Mouse (Mus musculus) heart, postnatal 0 days (tissue): ENCODE measurements around the gene Cachd1. TPM values are rescaled to one million over a fixed set of nuclear protein-coding genes. Genes with fewer than 3 reads are reported as not detected.

Source experiments
- ATAC-seq: fragments of 200-750 bp; cut with Nextera tagmentation; 2 replicates; pipeline ENCODE4 v1.8.0; 2017; ENCODE audit warnings: low read depth, moderate number of reproducible peaks, moderate library complexity; ENCODE audit not compliant: insufficient read depth
- DNase-seq: peaks from one replicate; pipeline ENCODE4 v3.0.0-alpha.2; 2016; ENCODE audit warnings: low spot score
- H3K27ac ChIP-seq: fragments of 300-500 bp; sonication (generic); 2 replicates; pipeline ENCODE4 v1.5.1; 2014; ENCODE audit warnings: low read depth, mild to moderate bottlenecking
- H3K27me3 ChIP-seq: fragments of 300-500 bp; sonication (generic); 2 replicates; pipeline ENCODE4 v1.6.1; 2014; ENCODE audit warnings: low read length, mixed read lengths; ENCODE audit not compliant: control insufficient read depth, insufficient read depth
- H3K36me3 ChIP-seq: fragments of 300-500 bp; sonication (generic); replicated peaks from 2 replicates; pipeline ENCODE4 v1.6.1; 2014; ENCODE audit warnings: low read length, mixed read lengths; ENCODE audit not compliant: control insufficient read depth, insufficient read depth
- H3K4me1 ChIP-seq: fragments of 300-500 bp; sonication (generic); 2 replicates; pipeline ENCODE4 v1.6.1; 2014; ENCODE audit warnings: antibody characterized with exemption; ENCODE audit not compliant: control insufficient read depth, insufficient read depth
- H3K4me2 ChIP-seq: fragments of 300-500 bp; sonication (generic); 2 replicates; pipeline ENCODE4 v1.6.1; 2014; ENCODE audit warnings: low read depth, mild to moderate bottlenecking, low read length, moderate library complexity
- H3K4me3 ChIP-seq: fragments of 300-500 bp; sonication (generic); 2 replicates; pipeline ENCODE4 v1.5.1; 2014; ENCODE audit warnings: low read depth, low read length
- H3K9ac ChIP-seq: fragments of 300-500 bp; sonication (generic); replicated peaks from 2 replicates; pipeline ENCODE4 v1.6.1; 2014; ENCODE audit warnings: low read depth, low read length, mixed read lengths
- H3K9me3 ChIP-seq: fragments of 300-500 bp; sonication (generic); replicated peaks from 2 replicates; pipeline ENCODE4 v1.6.1; 2016; ENCODE audit warnings: low read length; ENCODE audit not compliant: control insufficient read depth
- CTCF ChIP-seq: IDR thresholded peaks from 2 replicates; pipeline ENCODE4 v1.5.1; 2016; ENCODE audit warnings: antibody characterized with exemption, control low read depth, low read depth
- EP300 ChIP-seq: IDR thresholded peaks from 2 replicates; pipeline ENCODE4 v1.6.1; 2016; ENCODE audit warnings: antibody characterized with exemption, low read depth
- WGBS: fragments of 180-500 bp; shearing (Covaris S2); extraction: QIAGEN DNeasy Blood & Tissue Kit; methylation state at CpG from one replicate; pipeline ENCODE4 v1.1.7; 2014; 5-methylcytosine and 5-hydroxymethylcytosine counted together
- polyA plus RNA-seq: library from polyadenylated mRNA; unstranded; fragments of >200 nt; fragmentation: Nextera tagmentation; extraction: Ambion mirVana; gene quantifications from 2 replicates; pipeline ENCODE4 v1.2.1, GENCODE M21; 2015
- total RNA-seq: library from RNA; depleted of rRNA; stranded (reverse); fragments of >200 nt; gene quantifications from 2 replicates; pipeline ENCODE4 v1.2.3, GENCODE M21; 2014; ENCODE audit warnings: low replicate concordance

Cachd1 gene
- total and polyA plus RNA-seq, 2 experiments from 2014 or later, result 3.1 to 11.3 TPM

- H3K9me3 ChIP-seq, result no peaks in the 10 kb centered on the region
- WGBS, result 63% methylated on average over 5 of the region's 5 CpGs
- 0 out of 2 replicates have a peak, but pooled peaks cover 14% of the 10 kb centered on the region for H3K4me1 ChIP-seq
- H3K36me3 ChIP-seq, result no peaks in the 10 kb centered on the region
- H3K27me3 ChIP-seq, result no peaks in the 10 kb centered on the region
- TF ChIP-seq EP300 (no peak), CTCF (no peak)
- H3K4me2 ChIP-seq, result no peak overlapping the region
- DNase-seq, result no peak
- ATAC-seq, result no peak
- H3K9ac ChIP-seq, result no peak overlapping the region
- no peak overlapping the region for H3K4me3 ChIP-seq
- no peak overlapping the region for H3K27ac ChIP-seq
Observed at GRCm38 (mm10) chr4:100842629-100843028, 66.2 kb downstream of the Cachd1 start.

- Histone ChIP-seq H3K9me3 (no peaks in the 10 kb centered on the region), H3K4me3 (no peak overlapping the region), H3K27me3 (no peaks in the 10 kb centered on the region), H3K36me3 (no peaks in the 10 kb centered on the region), H3K4me1 (0 out of 2 replicates have a peak, but pooled peaks cover 14% of the 10 kb centered on the region), H3K27ac (no peak overlapping the region), H3K4me2 (no peak overlapping the region), H3K9ac (no peak overlapping the region)
- no peak for DNase-seq
- no peak for ATAC-seq
- WGBS, result 87% methylated on average over 5 of the region's 5 CpGs
- TF ChIP-seq EP300 (no peak), CTCF (no peak)
Observed at GRCm38 (mm10) chr4:100843119-100843518, 66.6 kb downstream of the Cachd1 start.

- Histone ChIP-seq H3K36me3 (no peaks in the 10 kb centered on the region), H3K9ac (no peak overlapping the region), H3K4me2 (no peak overlapping the region), H3K27ac (no peak overlapping the region), H3K4me1 (no peaks in the 10 kb centered on the region; the same call in 1 of the 2 replicates), H3K4me3 (no peak overlapping the region), H3K9me3 (no peaks in the 10 kb centered on the region), H3K27me3 (no peaks in the 10 kb centered on the region)
- TF ChIP-seq EP300, result no peak
- TF ChIP-seq CTCF, result no peak
- 80% methylated on average over 7 of the region's 7 CpGs for WGBS
- no peak for DNase-seq
- no peak for ATAC-seq
Observed at GRCm38 (mm10) chr4:100850846-100851495, 74.5 kb downstream of the Cachd1 start.

GRCm38 (mm10) chr4:100852448-100852847 lies 76.0 kb downstream of the Cachd1 start:
- DNase-seq (no peak), ATAC-seq (no peak)
- Histone ChIP-seq H3K4me1 (peaks cover 10% of the 10 kb centered on the region), H3K27ac (no peak overlapping the region), H3K36me3 (no peaks in the 10 kb centered on the region), H3K9ac (no peak overlapping the region), H3K4me2 (no peak overlapping the region), H3K4me3 (no peak overlapping the region), H3K27me3 (no peaks in the 10 kb centered on the region), H3K9me3 (no peaks in the 10 kb centered on the region)
- TF ChIP-seq EP300 (no peak), CTCF (no peak)
- WGBS, result 70% methylated on average over 3 of the region's 3 CpGs

- DNase-seq (no peak), ATAC-seq (no peak)
- Histone ChIP-seq H3K4me1 (peaks cover 10% of the 10 kb centered on the region), H3K36me3 (no peaks in the 10 kb centered on the region), H3K27ac (no peak overlapping the region), H3K4me3 (no peak overlapping the region), H3K4me2 (no peak overlapping the region), H3K27me3 (no peaks in the 10 kb centered on the region), H3K9me3 (no peaks in the 10 kb centered on the region), H3K9ac (no peak overlapping the region)
- 90% methylated on average over 1 of the region's 1 CpGs for WGBS
- TF ChIP-seq EP300 (no peak), CTCF (no peak)
Observed at GRCm38 (mm10) chr4:100853426-100853825, 77.0 kb downstream of the Cachd1 start.

GRCm38 (mm10) chr4:100855373-100855772 lies 78.9 kb downstream of the Cachd1 start:
- H3K4me3 ChIP-seq, result no peak overlapping the region
- no peak for ATAC-seq
- no peak for TF ChIP-seq EP300
- no peak for TF ChIP-seq CTCF

More at GRCm38 (mm10) chr4:100855373-100855772, 78.9 kb downstream of the Cachd1 start:
- no peak overlapping the region for H3K4me2 ChIP-seq
- H3K9me3 ChIP-seq, result no peaks in the 10 kb centered on the region
- H3K9ac ChIP-seq, result no peak overlapping the region
- no peaks in the 10 kb centered on the region for H3K36me3 ChIP-seq
- WGBS, result 80% methylated on average over 4 of the region's 4 CpGs
- no peaks in the 10 kb centered on the region for H3K27me3 ChIP-seq
- H3K27ac ChIP-seq, result no peak overlapping the region
- no peak for DNase-seq
- peaks cover 10% of the 10 kb centered on the region for H3K4me1 ChIP-seq
